Mouse (Mus musculus) hindbrain, embryonic 11.5 days (tissue): ENCODE results near the gene Hlcs. TPM values are rescaled to one million over a fixed set of nuclear protein-coding genes. Genes with fewer than 3 reads are reported as not detected.

Experiments used
- ATAC-seq: fragments of 200-750 bp; cut with Nextera tagmentation; 2 replicates; pipeline ENCODE4 v1.8.0; 2017; ENCODE audit warnings: mild to moderate bottlenecking, moderate TSS enrichment, moderate library complexity; ENCODE audit not compliant: low FRiP score
- DNase-seq: peaks from one replicate; pipeline ENCODE4 v3.0.0-alpha.2; 2015; ENCODE audit warnings: low spot score
- H3K27ac ChIP-seq: fragments of 300-500 bp; sonication (generic); 2 replicates; pipeline ENCODE4 v1.5.1; 2014; ENCODE audit warnings: mild to moderate bottlenecking, low read depth, low read length
- H3K27me3 ChIP-seq: fragments of 300-500 bp; sonication (generic); 2 replicates; pipeline ENCODE4 v1.6.1; 2014; ENCODE audit warnings: mild to moderate bottlenecking, low read length, moderate library complexity, mixed read lengths; ENCODE audit not compliant: control insufficient read depth, insufficient read depth
- H3K36me3 ChIP-seq: fragments of 300-500 bp; sonication (generic); 2 replicates; pipeline ENCODE4 v1.6.1; 2014; ENCODE audit warnings: mild to moderate bottlenecking, low read length, moderate library complexity, mixed read lengths; ENCODE audit not compliant: control insufficient read depth, insufficient read depth
- H3K4me1 ChIP-seq: fragments of 300-500 bp; sonication (generic); replicated peaks from 2 replicates; pipeline ENCODE4 v1.6.1; 2014; ENCODE audit warnings: low read length, mixed read lengths; ENCODE audit not compliant: control insufficient read depth, insufficient read depth
- H3K4me2 ChIP-seq: fragments of 300-500 bp; sonication (generic); replicated peaks from 2 replicates; pipeline ENCODE4 v1.6.1; 2014; ENCODE audit warnings: mild to moderate bottlenecking, low read depth, low read length
- H3K4me3 ChIP-seq: fragments of 300-500 bp; sonication (generic); 2 replicates; pipeline ENCODE4 v1.5.1; 2014; ENCODE audit warnings: low read depth, low read length
- H3K9ac ChIP-seq: fragments of 300-500 bp; sonication (generic); 2 replicates; pipeline ENCODE4 v1.6.1; 2014; ENCODE audit warnings: low read depth, low read length
- H3K9me3 ChIP-seq: fragments of 300-500 bp; sonication (generic); 2 replicates; pipeline ENCODE4 v1.6.1; 2016; ENCODE audit warnings: low read length; ENCODE audit not compliant: control insufficient read depth
- WGBS: fragments of 180-500 bp; shearing (Covaris S2); extraction: QIAGEN DNeasy Blood & Tissue Kit; methylation state at CpG from one replicate; pipeline ENCODE4 v1.1.7; 2014; 5-methylcytosine and 5-hydroxymethylcytosine counted together
- polyA plus RNA-seq: library from polyadenylated mRNA; unstranded; fragments of >200 nt; fragmentation: Nextera tagmentation; extraction: Ambion mirVana; gene quantifications from 2 replicates; pipeline ENCODE4 v1.2.1, GENCODE M21; 2014

The Hlcs gene
- polyA plus RNA-seq, 1 experiment from 2014 or later, result 8.9 TPM

DNA sequence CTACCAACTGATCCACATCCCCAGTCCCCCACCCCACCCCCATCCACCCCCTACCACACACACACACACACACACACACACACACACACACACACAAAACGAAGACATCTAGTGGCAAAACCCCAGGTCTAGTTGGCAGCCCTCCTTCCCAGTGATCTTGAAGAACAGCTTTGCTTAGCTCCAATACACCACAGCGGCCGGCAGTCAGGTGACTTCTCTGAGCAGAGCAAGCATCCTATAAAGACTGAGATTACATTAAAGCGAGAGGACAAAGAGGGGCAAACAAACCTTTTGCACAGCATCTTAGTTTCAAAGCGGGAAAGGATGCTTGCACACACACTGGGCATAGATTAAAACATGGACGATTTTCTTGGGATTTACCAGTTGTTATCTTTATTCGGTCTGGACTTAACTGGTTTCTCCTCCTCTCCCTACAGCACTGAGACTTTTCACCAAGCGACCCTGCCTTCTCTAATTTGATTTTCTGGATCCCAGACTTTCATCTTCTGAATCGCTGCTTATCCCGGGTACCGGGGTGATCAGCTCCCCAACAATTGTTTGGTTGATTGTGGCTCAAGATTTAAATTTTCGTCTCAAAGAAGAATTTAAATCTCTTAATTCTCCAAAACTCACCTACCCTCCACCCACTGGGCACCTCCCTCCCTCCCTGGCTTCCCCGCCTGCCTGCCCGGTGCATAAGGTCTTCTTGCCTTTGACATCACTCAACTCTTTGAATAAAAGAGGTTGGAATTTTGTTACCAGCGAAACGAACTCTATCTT, 134.7 kb downstream of the Hlcs start:
- H3K9ac ChIP-seq, result no peak overlapping the region
- H3K27me3 ChIP-seq, result peaks cover 14% of the 10 kb centered on the region
- no peak overlapping the region for H3K4me3 ChIP-seq
- no peaks in the 10 kb centered on the region for H3K9me3 ChIP-seq
- H3K27ac ChIP-seq, result no peak overlapping the region
- 49% methylated on average over 16 of the region's 16 CpGs for WGBS
- no peak for ATAC-seq
- DNase-seq, result peak; percentile 29
- no peaks in the 10 kb centered on the region for H3K36me3 ChIP-seq
- H3K4me2 ChIP-seq, result 0 out of 2 replicates have a peak overlapping the region, but pooled peaks have one; percentile 24
- H3K4me1 ChIP-seq, result peaks cover 12% of the 10 kb centered on the region

DNA sequence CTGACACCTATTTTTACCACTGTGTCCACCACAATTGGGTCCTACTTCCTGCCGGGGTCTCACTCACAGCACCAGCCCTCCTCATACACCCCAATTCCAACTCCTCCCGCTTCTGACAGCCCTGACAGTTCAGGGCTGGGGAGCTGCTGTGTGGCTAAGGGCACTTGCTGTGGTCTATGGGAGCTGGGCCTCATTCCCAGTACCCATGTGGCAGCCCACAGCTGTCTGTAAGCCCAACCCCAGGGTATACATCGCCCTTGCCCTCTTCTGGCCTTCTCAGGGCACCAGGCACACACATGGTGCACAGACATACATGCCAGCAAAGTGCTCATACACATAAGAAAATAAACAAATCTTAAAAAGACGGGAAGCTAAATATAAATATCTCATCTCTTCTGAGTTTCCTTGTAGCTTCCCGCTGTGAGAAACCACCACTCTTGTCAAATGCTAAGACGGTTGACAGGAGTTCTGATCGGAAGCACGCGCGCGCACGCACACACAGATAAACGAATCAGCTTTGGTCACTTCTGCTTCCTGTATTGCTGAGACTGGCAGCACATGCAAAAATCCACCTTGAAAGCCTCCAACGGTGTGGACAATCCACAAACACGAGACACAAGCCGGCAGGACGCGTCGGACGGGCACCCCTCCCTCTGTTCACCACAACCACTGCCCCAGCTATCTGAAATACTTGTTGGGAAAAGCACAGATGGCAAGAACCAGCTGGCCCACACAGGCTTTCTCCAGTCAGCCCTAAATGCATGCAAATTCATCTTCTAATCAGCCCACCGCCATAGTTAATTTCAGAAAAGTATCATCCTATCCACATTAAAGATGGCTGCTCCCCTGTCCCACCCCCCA, 136.1 kb downstream of the Hlcs start:
- WGBS, result 80% methylated on average over 21 of the region's 21 CpGs
- ATAC-seq, result no peak
- Histone ChIP-seq H3K4me3 (no peak overlapping the region), H3K27ac (no peak overlapping the region), H3K4me2 (no peak overlapping the region), H3K9ac (no peak overlapping the region), H3K27me3 (peaks cover 14% of the 10 kb centered on the region), H3K36me3 (no peaks in the 10 kb centered on the region), H3K4me1 (peaks cover 12% of the 10 kb centered on the region), H3K9me3 (no peaks in the 10 kb centered on the region)
- no peak for DNase-seq

DNA sequence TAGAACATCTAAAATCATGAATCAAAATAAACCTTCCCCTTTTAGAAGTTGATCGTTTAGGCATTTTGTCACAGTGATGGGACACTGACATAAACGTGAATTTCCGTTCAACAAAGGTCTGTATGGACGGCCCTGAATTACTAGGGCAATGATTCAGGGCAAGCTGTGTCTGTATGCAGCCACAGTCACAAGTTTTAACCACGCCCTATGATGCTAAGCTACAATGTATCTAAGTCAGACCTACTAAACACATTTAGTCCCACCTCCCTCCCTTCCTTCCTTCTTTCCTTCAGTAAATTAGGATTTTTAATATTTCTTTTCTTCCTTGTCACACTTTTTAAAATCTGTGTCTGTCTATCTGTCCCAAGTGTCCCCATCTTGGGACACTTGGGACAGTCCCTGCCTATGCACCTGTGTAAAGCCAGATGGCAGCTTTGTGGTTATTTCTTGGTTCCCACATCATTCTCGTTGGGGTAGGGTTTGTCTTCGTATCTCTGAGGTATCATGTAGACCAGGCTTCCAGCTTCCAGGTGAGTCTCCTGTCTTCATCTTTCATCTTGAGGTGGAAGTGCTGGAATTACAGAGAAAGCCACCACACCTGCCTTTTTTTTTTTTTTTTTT, 137.9 kb downstream of the Hlcs start:
- peaks cover 12% of the 10 kb centered on the region for H3K4me1 ChIP-seq
- H3K27ac ChIP-seq, result no peak overlapping the region
- peaks cover 8% of the 10 kb centered on the region for H3K27me3 ChIP-seq
- ATAC-seq (no peak), DNase-seq (no peak)
- H3K9ac ChIP-seq, result no peak overlapping the region
- no peaks in the 10 kb centered on the region for H3K36me3 ChIP-seq
- no peak overlapping the region for H3K4me3 ChIP-seq
- H3K9me3 ChIP-seq, result no peaks in the 10 kb centered on the region
- no peak overlapping the region for H3K4me2 ChIP-seq
- 74% methylated on average over 7 of the region's 7 CpGs for WGBS

DNA sequence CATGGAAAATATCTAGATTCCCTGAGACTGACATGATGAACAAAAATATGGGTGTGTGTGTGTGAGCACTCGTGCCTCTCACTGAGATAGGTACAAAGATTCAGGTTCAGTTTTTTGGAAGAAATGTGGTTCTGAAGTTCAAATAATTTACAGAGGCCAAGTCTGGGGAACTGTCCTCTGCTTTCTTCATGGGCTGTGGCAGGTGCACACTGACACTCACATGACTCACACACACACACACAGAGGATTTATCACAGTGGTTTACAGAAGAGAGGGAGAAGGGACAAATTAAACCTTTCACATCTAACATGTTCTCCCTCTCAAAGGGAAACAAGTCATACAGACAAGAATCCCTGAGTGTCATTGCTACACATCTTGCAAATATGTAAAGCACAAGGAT, 140.0 kb downstream of the Hlcs start:
- H3K9ac ChIP-seq, result no peak overlapping the region
- no peak overlapping the region for H3K4me3 ChIP-seq
- no peaks in the 10 kb centered on the region for H3K9me3 ChIP-seq
- no peak for ATAC-seq
- no peak for DNase-seq
- H3K4me1 ChIP-seq, result no peaks in the 10 kb centered on the region
- WGBS, result 89% methylated on average over 1 of the region's 1 CpGs
- no peak overlapping the region for H3K27ac ChIP-seq
- H3K27me3 ChIP-seq, result peaks cover 6% of the 10 kb centered on the region; the same call in 1 of the 2 replicates
- H3K4me2 ChIP-seq, result no peak overlapping the region
- H3K36me3 ChIP-seq, result no peaks in the 10 kb centered on the region

DNA sequence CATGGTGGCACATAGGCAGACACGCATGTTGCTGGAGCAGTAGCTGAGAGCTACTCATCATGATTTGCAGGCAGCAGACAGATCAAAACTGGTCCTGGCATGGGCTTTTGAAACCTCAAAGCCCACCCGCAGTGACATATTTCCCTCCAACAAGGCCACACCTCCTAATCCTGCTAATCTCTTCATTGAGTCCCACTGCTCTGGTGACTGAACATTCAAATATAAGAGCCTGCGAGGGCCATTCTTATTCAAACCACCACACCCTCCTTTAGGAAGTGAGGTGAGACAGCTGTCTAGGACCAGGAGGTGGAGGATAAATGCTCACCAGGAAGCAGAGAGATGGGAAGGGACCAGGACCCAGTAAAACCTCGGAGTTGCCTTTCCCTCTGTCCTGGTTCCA, 143.2 kb downstream of the Hlcs start:
- ATAC-seq, result no peak
- no peak overlapping the region for H3K4me3 ChIP-seq
- no peaks in the 10 kb centered on the region for H3K36me3 ChIP-seq
- no peaks in the 10 kb centered on the region; the same call in 1 of the 2 replicates for H3K4me1 ChIP-seq
- no peaks in the 10 kb centered on the region for H3K9me3 ChIP-seq
- H3K27ac ChIP-seq, result no peak overlapping the region
- H3K9ac ChIP-seq, result no peak overlapping the region
- WGBS, result 42% methylated on average over 4 of the region's 4 CpGs
- no peak for DNase-seq
- H3K27me3 ChIP-seq, result no peaks in the 10 kb centered on the region
- H3K4me2 ChIP-seq, result no peak overlapping the region

DNA sequence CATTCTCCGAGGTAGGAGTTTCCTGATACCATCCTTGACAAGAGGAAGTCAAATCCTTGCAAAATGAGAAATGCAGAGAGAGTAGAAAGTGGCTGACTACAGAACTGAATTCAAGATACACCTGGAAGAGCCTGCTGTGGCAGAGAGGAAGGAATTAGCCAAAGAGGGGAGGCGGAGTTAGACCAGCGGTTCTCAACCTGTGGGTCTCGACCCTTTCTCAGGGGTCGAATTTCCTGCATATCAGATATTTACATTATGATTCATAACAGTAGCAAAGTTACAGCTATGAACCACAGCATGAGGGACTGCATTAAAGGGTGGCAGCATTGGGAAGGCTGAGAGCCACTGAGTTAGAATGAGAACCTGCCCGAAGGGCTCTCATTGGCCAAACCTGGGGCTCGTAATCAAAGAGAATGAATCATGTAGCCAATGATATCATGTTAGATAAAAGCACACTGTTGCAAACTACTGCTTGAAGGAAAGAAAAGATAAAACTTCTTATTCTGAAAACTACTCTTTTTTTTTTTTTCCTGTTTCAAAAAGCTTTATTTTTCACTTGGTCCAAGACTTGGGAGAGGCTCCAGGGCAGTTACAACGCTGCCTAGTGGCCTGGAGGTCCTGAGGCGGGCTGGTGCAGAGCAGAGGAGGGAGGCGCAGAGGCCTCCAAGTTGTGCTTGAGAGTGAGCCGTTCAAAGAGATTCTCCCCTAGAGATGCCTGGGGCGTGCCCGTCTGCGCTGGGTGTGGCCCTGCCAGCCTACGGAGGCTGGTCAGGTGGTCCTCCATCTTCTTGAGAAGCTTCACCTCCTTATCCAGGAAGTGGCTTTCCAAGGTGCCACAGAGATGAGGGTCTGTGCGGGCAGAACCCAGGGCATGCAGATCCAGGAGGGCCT, 144.5 kb downstream of the Hlcs start:
- Histone ChIP-seq H3K4me1 (no peaks in the 10 kb centered on the region; the same call in 1 of the 2 replicates), H3K36me3 (no peaks in the 10 kb centered on the region), H3K9ac (no peak overlapping the region), H3K9me3 (no peaks in the 10 kb centered on the region), H3K4me2 (no peak overlapping the region), H3K27ac (no peak overlapping the region), H3K4me3 (no peak overlapping the region), H3K27me3 (no peaks in the 10 kb centered on the region)
- ATAC-seq (no peak), DNase-seq (no peak)
- 91% methylated on average over 16 of the region's 16 CpGs for WGBS

DNA sequence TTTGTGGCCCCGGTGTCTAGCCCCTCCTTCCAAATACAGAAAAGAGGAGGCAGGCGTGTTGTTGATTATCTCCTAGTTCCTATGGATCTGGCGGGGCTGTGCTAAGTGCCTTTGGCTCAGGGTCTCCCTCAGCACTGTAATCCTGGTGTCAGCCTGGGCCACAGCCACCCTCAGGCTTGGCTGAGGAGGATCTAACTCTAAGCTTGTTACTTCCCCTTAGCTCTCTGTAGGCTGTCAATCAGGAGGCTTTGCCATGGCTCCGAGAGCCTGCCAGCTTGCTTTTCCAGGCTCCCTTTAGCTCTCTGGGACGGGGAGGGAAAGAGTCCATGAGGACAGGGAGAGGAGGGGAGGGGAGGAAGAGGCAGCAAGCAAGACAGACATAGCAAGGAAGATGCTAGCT, 148.4 kb downstream of the Hlcs start:
- Histone ChIP-seq H3K27ac (0 out of 2 replicates have a peak overlapping the region, but pooled peaks have one; percentile 33), H3K4me1 (no peaks in the 10 kb centered on the region; the same call in 1 of the 2 replicates), H3K27me3 (no peaks in the 10 kb centered on the region), H3K4me3 (no peak overlapping the region), H3K9me3 (no peaks in the 10 kb centered on the region), H3K4me2 (no peak overlapping the region), H3K9ac (no peak overlapping the region), H3K36me3 (no peaks in the 10 kb centered on the region)
- ATAC-seq (no peak), DNase-seq (no peak)
- WGBS, result 56% methylated on average over 5 of the region's 5 CpGs

DNA sequence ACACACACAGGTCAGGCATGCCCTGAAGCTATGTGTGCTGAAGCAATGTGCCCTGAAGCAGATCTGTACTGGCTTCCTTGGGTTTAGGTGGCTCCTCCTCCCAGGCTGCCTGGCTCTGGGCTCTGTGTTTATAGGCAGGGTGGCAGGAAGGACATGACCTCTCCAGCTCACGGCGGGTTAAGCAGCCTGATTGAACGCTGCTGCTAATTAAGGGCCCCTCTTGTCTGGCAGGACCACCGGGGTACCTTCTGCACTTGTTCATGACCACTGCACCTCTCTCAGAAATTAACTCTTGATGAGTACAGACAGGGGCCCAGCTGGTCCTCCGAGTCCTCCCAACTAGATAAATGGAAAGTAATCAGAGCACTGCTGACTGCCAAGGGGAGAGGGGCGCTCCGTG, 149.1 kb downstream of the Hlcs start:
- H3K27me3 ChIP-seq, result no peaks in the 10 kb centered on the region
- H3K9me3 ChIP-seq, result no peaks in the 10 kb centered on the region
- no peaks in the 10 kb centered on the region; the same call in 1 of the 2 replicates for H3K4me1 ChIP-seq
- H3K4me2 ChIP-seq, result no peak overlapping the region
- WGBS, result 20% methylated on average over 7 of the region's 7 CpGs
- H3K9ac ChIP-seq, result no peak overlapping the region
- no peak overlapping the region for H3K27ac ChIP-seq
- peak; percentile 52 for DNase-seq
- ATAC-seq, result peak; percentile 87
- no peak overlapping the region for H3K4me3 ChIP-seq
- no peaks in the 10 kb centered on the region for H3K36me3 ChIP-seq
